Mouse (Mus musculus) right cerebral cortex, postnatal 4 days (tissue): ENCODE measurements at regions not wholly inside any gene's neighbourhood (a gene's known extent, or its start where the extent isn't known, plus 50 kb on each side); places are given as distances from the start of the nearest gene placed in this dataset.

ENCODE experiments used
- DNase-seq: peaks from one replicate; pipeline ENCODE4 v3.0.0-alpha.2; 2022

GRCm38 (mm10) chr6:35601373-35601772, 61.7 kb upstream of the Mtpn start:
- DNase-seq, result no peak

GRCm38 (mm10) chr6:35599841-35600240, 60.2 kb upstream of the Mtpn start:
- DNase-seq, result no peak

- DNase-seq, result peak; percentile 27
Observed at GRCm38 (mm10) chr6:35598406-35599185, 58.9 kb upstream of the Mtpn start.

GRCm38 (mm10) chr6:35595012-35595411, 55.3 kb upstream of the Mtpn start:
- no peak for DNase-seq

GRCm38 (mm10) chr6:35592234-35592633, 52.5 kb upstream of the Mtpn start:
- DNase-seq, result no peak
